ENCODE assay signal across 9 mouse cellular contexts in the genomic region with DNA sequence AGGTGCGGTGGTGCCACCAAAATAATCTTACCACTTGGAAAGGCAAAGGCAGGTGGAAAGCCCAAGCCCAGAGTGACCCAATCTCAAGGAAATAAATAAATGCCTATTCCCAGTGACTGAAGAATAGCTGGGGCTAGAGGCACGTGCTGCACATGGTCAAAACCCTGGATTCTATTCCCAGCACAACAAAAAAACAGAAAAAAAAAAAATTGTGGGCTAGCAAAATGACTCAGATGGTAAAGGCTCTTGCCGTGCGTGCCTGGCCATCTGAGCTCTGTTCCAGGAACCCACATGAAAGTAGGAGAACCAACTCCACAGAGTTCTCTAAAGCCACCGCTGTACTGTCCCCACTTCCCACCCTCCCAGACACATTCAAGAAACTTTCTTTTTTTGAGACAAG. TPM values are rescaled to one million over a fixed set of nuclear protein-coding genes. Genes with fewer than 3 reads are reported as not detected.
A peak's percentile ranks its signal among the peaks of the same experiment; 100 is the strongest.
DNase-seq lines count a peak whose midpoint lies in the region; ATAC-seq and TF ChIP-seq lines count a peak whose summit lies in the region.
"Had no signal": no experiment of that assay in that cellular context is flagged by ENCODE, and none has a peak within 500 bp of the region (broad histone marks: within the 10 kb centered on the region; RNA-seq: fewer than 3 reads in every experiment).

No protein-coding gene starts in this region.

- peak overlapping the region; percentile 39; the same call in 1 of the 2 replicates for H3K27ac ChIP-seq in kidney, embryonic 14.5 days (ENCODE audit: low read depth, low read length)
- peak overlapping the region; percentile 98; the same call in 1 of the 2 replicates for H3K27ac ChIP-seq in embryonic facial prominence, embryonic 10.5 days (replicated peaks)
- H3K27ac ChIP-seq in hindbrain, postnatal 0 days = no peak overlapping the region
- no peak overlapping the region for H3K27ac ChIP-seq in midbrain, embryonic 16.5 days (ENCODE audit: low read length)

- H3K27me3 ChIP-seq in kidney, embryonic 14.5 days (ENCODE audit: control insufficient read depth, insufficient read depth, low read length) = no peaks in the 10 kb centered on the region
- no peaks in the 10 kb centered on the region for H3K27me3 ChIP-seq in embryonic facial prominence, embryonic 10.5 days (replicated peaks; ENCODE audit: low read depth, poor library complexity, severe bottlenecking)
- no peaks in the 10 kb centered on the region for H3K27me3 ChIP-seq in hindbrain, postnatal 0 days (ENCODE audit: insufficient read depth, low read length)
- no peaks in the 10 kb centered on the region for H3K27me3 ChIP-seq in midbrain, embryonic 16.5 days (ENCODE audit: control insufficient read depth, insufficient read depth, low read depth, low read length)

- no peak for DNase-seq in kidney, adult 18-20 months
- no peak for DNase-seq in embryonic facial prominence, embryonic 10.5 days (ENCODE audit: low spot score)
- DNase-seq in hindbrain, postnatal 0 days (ENCODE audit: low spot score) = no peak
- DNase-seq in urinary bladder, adult 18-20 months (ENCODE audit: low spot score in 2 of 2) = no peak
- DNase-seq in urinary bladder, postnatal 4 days (ENCODE audit: low spot score in 2 of 2) = no peak
- DNase-seq: gastrocnemius, adult 2 months had no signal

- no peaks in the 10 kb centered on the region; the same call in 1 of the 2 replicates for H3K9me3 ChIP-seq in kidney, embryonic 14.5 days (ENCODE audit: control insufficient read depth, low read length)
- no peaks in the 10 kb centered on the region for H3K9me3 ChIP-seq in embryonic facial prominence, embryonic 10.5 days
- no peaks in the 10 kb centered on the region for H3K9me3 ChIP-seq in hindbrain, postnatal 0 days (ENCODE audit: low read length)
- H3K9me3 ChIP-seq in midbrain, embryonic 16.5 days (replicated peaks; ENCODE audit: control insufficient read depth, low read length, poor library complexity, severe bottlenecking) = no peaks in the 10 kb centered on the region

- H3K36me3 ChIP-seq in kidney, embryonic 14.5 days (ENCODE audit: control insufficient read depth, insufficient read depth, low read length) = no peaks in the 10 kb centered on the region
- 0 out of 2 replicates have a peak, but pooled peaks cover 3% of the 10 kb centered on the region for H3K36me3 ChIP-seq in embryonic facial prominence, embryonic 10.5 days (replicated peaks)
- H3K36me3 ChIP-seq in hindbrain, postnatal 0 days (ENCODE audit: insufficient read depth, low read length) = no peaks in the 10 kb centered on the region
- H3K36me3 ChIP-seq in midbrain, embryonic 16.5 days (ENCODE audit: control insufficient read depth, insufficient read depth, low read length) = no peaks in the 10 kb centered on the region

- 76% methylated on average over 5 of the region's 5 CpGs for WGBS in kidney, embryonic 14.5 days
- 90% methylated on average over 5 of the region's 5 CpGs for WGBS in embryonic facial prominence, embryonic 10.5 days
- WGBS in hindbrain, postnatal 0 days = 69% methylated on average over 5 of the region's 5 CpGs
- WGBS in midbrain, embryonic 16.5 days = 77% methylated on average over 5 of the region's 5 CpGs

- ATAC-seq in kidney, embryonic 14.5 days (ENCODE audit: low FRiP score, low TSS enrichment) = no peak
- ATAC-seq in hindbrain, postnatal 0 days = no peak
- no peak for ATAC-seq in midbrain, embryonic 16.5 days
- no peak for ATAC-seq in frontal cortex, adult (ENCODE audit: low TSS enrichment)

- H3K9ac ChIP-seq in kidney, embryonic 14.5 days (ENCODE audit: low read depth, low read length) = peak overlapping the region; percentile 78; the same call in 1 of the 2 replicates
- H3K9ac ChIP-seq in hindbrain, postnatal 0 days (replicated peaks; ENCODE audit: low read length) = no peak overlapping the region
- no peak overlapping the region for H3K9ac ChIP-seq in midbrain, embryonic 16.5 days (ENCODE audit: low read depth, low read length)

- H3K4me2 ChIP-seq in kidney, embryonic 14.5 days (replicated peaks; ENCODE audit: low read depth, low read length) = peak overlapping the region; percentile 45
- peak overlapping the region; percentile 78 for H3K4me2 ChIP-seq in hindbrain, postnatal 0 days (ENCODE audit: low read depth, low read length)
- peak overlapping the region; percentile 90 for H3K4me2 ChIP-seq in midbrain, embryonic 16.5 days (ENCODE audit: low read length)

- H3K4me3 ChIP-seq in kidney, embryonic 14.5 days (ENCODE audit: low read length) = peak overlapping the region; percentile 56
- H3K4me3 ChIP-seq in embryonic facial prominence, embryonic 10.5 days = peak overlapping the region; percentile 86
- no peak overlapping the region for H3K4me3 ChIP-seq in hindbrain, postnatal 0 days (ENCODE audit: low read length)
- H3K4me3 ChIP-seq in midbrain, embryonic 16.5 days (ENCODE audit: low read depth, low read length) = no peak overlapping the region

- TF ChIP-seq CTCF in hindbrain, postnatal 0 days (IDR thresholded peaks at IDR 0.05; ENCODE audit: low read depth) = no peak

- peaks cover 10% of the 10 kb centered on the region for H3K4me1 ChIP-seq in kidney, embryonic 14.5 days (ENCODE audit: control insufficient read depth, insufficient read depth, low read length)
- peaks cover 26% of the 10 kb centered on the region for H3K4me1 ChIP-seq in embryonic facial prominence, embryonic 10.5 days
- no peaks in the 10 kb centered on the region; the same call in 1 of the 2 replicates for H3K4me1 ChIP-seq in hindbrain, postnatal 0 days (ENCODE audit: insufficient read depth, low read length)
- peaks cover 11% of the 10 kb centered on the region for H3K4me1 ChIP-seq in midbrain, embryonic 16.5 days (ENCODE audit: control insufficient read depth, insufficient read depth, low read length)

RNA-seq across cellular contexts. Expression of a gene that starts 1.8 kb away (rescaled TPM):
- 22.3 and 31.8 TPM in 2 replicates for polyA plus RNA-seq in kidney, embryonic 14.5 days (2014; fragmentation: Nextera tagmentation; extraction: Ambion mirVana)
- 25.9 and 27.4 TPM in 2 replicates for polyA plus RNA-seq in embryonic facial prominence, embryonic 10.5 days (2016; fragmentation: Nextera tagmentation; extraction: Ambion mirVana)
- total RNA-seq in hindbrain, postnatal 0 days (2014; rRNA removed) = 4.0 and 5.0 TPM in 2 replicates
- 5.2 and 5.4 TPM in 2 replicates for polyA plus RNA-seq in hindbrain, postnatal 0 days (2015; fragmentation: Nextera tagmentation; extraction: Ambion mirVana)
- 7.1 and 8.3 TPM in 2 replicates for polyA plus RNA-seq in midbrain, embryonic 16.5 days (2015; fragmentation: Nextera tagmentation; extraction: Ambion mirVana)

RNA-seq across cellular contexts. Expression of a gene that starts 43.2 kb away (rescaled TPM):
- polyA plus RNA-seq in kidney, embryonic 14.5 days (2014; fragmentation: Nextera tagmentation; extraction: Ambion mirVana) = 19.3 and 24.5 TPM in 2 replicates
- polyA plus RNA-seq in embryonic facial prominence, embryonic 10.5 days (2016; fragmentation: Nextera tagmentation; extraction: Ambion mirVana) = 37.0 and 41.7 TPM in 2 replicates
- total RNA-seq in hindbrain, postnatal 0 days (2014; rRNA removed) = 11.4 and 11.6 TPM in 2 replicates
- 12.1 and 13.8 TPM in 2 replicates for polyA plus RNA-seq in hindbrain, postnatal 0 days (2015; fragmentation: Nextera tagmentation; extraction: Ambion mirVana)
- polyA plus RNA-seq in midbrain, embryonic 16.5 days (2015; fragmentation: Nextera tagmentation; extraction: Ambion mirVana) = 16.9 and 17.9 TPM in 2 replicates

Comparison
In these comparisons a context has a peak if more than half of its experiments do, and no peak if none do; other contexts are left out.
1. H3K27ac ChIP-seq: peak in kidney, embryonic 14.5 days (single experiment) and embryonic facial prominence, embryonic 10.5 days (single experiment); none in hindbrain, postnatal 0 days (single experiment) and midbrain, embryonic 16.5 days (single experiment).
2. H3K4me3 ChIP-seq: peak in kidney, embryonic 14.5 days (single experiment) and embryonic facial prominence, embryonic 10.5 days (single experiment); none in hindbrain, postnatal 0 days (single experiment) and midbrain, embryonic 16.5 days (single experiment).
3. Peak in every context shown above with its lines, with median percentiles within 50 percentile points of each other: H3K4me2 ChIP-seq.